Mouse (Mus musculus) urinary bladder, adult 18-20 months (tissue): Measurements from ENCODE around the gene Acsf2.

ENCODE experiments used
- DNase-seq, 2 experiments: peaks; one replicate each; pipeline ENCODE4 v3.0.0; 2022; ENCODE audit warnings: low spot score in 2 of 2, mixed read lengths in 2 of 2

Gene Acsf2

DNA sequence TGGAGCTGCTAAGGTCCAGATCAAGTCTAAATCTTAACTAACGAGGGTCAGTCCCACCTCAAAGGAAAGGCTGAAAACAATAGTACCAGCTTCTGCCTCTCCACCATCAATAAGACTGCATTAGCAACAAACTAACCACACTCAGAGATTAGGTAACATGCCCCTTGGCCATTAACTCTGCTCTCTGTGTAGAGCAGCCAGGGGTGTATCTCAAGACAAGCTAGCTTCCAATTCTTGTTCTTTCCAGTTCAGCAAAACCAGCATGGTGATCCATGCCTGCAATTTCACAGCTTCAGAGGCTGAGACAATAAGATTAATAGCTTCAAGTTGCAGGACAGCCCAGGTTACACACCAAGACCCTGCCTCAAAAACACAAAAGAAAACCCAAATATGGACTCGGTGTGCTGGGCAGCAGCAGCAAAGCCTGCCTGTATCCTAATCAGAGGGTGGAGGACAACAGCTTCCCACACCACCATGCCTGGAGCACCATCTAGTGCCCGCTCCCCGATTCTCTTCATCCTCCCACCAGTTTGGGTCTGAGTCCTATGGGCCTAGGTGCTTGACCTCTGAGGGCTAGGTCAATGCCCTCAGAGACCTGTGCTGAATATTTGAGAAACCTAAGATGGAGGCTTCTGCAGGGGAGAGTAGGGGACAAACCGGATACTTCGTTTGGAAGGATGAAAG lies 3.1 kb downstream of the Acsf2 start:
- DNase-seq, result no peak

DNA sequence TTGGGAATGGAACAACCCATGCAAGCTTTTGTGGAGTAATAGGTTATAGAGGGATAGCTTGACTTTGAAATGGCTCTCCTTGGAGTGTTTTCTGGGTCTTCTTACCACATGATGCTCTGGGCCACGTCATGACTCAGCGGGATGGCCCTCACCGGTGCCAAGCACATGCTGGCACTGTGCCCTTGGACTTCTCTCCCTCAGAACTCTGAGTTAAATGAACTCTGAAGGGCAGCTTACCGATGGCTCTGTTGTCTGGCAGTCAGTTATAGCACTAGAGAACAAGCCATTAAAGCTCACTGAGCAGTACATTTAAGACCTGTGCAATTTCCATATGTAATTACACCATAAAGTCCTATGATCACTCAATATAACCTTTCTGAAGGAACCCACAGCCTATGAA lies 4.4 kb downstream of the Acsf2 start:
- DNase-seq, result no peak

DNA sequence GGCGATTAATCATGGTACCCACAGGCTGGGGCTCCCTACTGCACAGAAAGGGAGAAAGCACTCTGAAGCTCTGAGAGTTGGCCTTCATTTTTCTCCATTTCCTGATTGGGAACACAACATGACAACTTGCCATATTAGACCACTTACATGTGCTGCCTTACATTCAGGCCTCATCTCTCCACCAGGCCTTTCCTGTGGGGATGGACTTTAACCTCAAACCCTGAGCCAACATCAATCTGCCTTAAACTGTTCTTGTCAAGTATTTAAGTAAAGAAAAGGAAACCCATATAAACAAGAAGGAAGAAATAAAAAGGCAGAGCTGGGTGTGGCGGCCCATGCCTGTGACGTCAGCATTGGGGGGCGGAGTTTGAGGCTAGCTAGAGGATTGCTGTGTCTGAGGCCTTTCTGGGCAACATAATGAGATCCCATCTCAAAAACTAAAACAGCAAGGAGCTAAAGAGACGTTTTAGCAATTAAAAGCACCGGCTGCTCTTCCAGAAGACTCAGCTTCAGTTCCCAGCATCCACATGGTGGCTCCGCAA lies 5.3 kb downstream of the Acsf2 start:
- no peak for DNase-seq

- no peak for DNase-seq
Observed at GRCm38 (mm10) chr11:94587511-94587910, 14.2 kb downstream of the Acsf2 start.

DNA sequence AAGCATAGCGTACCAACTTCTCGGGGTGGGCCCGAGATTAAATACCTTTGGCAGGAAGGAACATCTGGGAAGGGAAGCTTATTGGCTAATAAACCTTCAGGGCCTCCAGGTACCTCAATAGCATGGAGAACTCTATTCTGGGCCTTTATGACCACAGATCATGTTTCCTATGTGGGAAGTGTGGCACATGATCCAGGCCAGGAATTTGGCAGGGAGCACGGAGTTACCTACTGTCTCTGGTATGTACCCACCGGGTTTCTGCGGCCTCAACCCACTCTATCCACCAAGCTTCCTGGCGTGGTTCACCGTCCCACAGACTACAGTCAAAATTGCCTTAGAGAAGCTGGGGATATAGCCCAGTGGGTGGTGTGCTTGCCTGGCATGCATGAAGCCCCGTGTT lies 16.6 kb downstream of the Acsf2 start:
- no peak for DNase-seq

GRCm38 (mm10) chr11:94580111-94580740 lies 21.4 kb downstream of the Acsf2 start:
- no peak for DNase-seq

- no peak for DNase-seq
Observed at GRCm38 (mm10) chr11:94576361-94576760, 25.3 kb downstream of the Acsf2 start.

DNA sequence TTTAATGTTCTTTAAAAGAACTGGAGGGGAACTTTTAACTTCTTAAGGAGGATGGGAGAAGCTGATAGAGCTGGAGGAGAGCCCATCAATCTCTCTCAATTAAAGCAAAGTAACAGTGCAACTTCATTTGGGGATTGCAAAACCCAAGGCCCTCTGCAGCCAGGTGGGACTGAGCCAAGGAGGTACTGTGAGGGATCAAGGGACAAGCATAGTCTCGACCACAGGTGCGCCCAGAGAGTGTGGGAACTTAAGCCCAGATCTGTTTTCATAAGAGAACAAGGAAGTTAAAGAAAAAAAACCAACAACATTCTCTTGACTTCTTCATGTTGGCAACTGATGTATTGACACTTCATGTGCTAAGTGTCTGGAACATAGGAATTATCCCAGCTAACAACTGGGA lies 26.6 kb downstream of the Acsf2 start:
- DNase-seq, result no peak

DNA sequence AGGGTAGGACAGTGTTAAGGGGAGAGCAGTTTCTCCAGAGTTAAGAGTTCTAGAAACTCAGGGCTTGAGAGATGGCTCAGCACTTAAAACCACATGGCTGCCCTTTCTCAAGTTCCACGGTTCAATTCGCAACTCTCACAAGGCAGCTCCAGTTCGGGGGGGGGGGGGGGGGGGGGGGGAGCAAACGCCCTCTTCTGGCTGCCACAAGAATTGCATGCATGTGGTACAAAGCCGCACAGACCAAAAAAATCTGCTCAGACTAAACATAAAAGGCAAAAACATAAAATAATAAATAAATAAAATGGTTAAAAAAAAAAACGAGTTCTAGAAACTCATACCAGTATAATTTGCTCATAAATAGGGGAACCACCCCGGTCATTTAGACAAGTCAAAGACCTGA lies 27.1 kb downstream of the Acsf2 start:
- no peak for DNase-seq

DNA sequence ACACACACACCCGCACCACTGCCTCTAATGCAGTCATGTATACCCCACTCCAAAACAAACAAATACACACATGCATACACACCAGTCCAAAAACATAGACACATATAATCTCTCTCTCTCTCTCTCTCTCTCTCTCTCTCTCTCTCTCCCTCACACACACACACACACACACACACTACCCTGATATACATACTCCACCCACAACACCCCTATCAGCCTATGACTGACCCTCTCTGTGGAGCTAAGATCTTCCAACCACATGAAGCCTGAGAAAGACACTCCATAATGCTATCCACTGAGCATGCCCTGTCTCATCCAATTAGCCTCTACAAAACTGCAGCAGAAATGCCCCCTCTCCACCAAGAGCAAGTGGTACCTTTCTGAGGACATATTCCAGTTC lies 29.8 kb downstream of the Acsf2 start:
- DNase-seq, result no peak

DNA sequence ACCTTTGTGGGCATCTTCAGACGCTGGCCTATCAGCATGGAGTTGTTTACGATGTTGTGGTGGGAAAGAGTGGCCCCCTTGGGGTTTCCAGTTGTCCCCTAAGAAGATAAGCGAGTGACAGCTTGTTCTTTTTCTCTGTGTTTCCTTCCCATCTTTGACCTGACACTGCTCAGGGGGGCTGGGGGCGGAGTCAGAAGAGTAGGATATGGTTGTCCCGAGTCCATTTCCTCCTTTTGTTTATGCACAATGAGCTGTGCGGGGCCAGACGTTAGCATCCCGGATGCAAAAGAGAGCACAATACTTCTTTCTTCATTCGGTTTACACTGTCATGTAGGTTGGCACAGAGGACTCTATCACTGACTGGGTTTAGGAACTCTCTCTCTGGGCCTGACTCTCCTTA lies 31.1 kb downstream of the Acsf2 start:
- no peak for DNase-seq

GRCm38 (mm10) chr11:94567326-94567725 lies 34.3 kb downstream of the Acsf2 start:
- DNase-seq, result no peak

GRCm38 (mm10) chr11:94566534-94566933 lies 35.1 kb downstream of the Acsf2 start:
- no peak for DNase-seq

GRCm38 (mm10) chr11:94565151-94565479 lies 36.6 kb downstream of the Acsf2 start:
- DNase-seq, result peak; percentile 26 to 58

DNA sequence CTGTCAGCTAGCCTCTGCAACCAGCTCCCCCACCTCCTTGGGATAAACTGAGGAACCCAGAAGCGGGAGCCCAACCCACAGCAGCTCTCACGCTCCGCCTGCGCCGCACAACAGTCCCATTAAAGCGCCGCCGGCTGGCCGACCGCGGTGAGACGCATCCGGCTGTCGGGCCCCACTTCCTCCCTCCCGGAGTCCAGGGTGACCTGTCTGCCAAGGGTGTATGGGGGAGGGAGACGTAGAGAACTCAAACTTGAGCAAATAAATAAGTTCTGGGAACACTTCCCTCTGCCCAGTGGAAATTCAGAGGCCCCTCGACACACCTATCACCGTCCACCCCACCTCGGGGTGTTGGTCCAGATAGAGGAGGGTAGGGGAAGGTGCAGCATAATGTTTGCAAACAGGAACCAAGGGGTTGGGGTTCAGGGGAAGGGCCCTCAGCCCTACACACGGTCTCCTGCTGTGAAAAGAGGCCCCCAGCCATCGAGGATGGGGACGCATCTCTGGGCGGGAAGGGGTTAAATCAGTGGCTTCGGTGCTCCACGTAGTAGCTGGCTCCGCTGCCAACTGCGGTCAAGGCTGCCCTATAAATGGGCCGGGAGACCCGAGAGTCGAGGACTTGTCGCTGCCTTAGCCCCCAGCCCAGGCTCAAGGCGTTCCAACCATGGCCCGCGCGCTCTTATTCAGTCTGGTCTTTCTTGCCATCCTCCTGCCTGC lies 37.1 kb downstream of the Acsf2 start, which contains the start of gene Chad:
Chad (plus strand) TSS at position 611 of the 714 bp plus-strand sequence.
- no peak for DNase-seq

DNA sequence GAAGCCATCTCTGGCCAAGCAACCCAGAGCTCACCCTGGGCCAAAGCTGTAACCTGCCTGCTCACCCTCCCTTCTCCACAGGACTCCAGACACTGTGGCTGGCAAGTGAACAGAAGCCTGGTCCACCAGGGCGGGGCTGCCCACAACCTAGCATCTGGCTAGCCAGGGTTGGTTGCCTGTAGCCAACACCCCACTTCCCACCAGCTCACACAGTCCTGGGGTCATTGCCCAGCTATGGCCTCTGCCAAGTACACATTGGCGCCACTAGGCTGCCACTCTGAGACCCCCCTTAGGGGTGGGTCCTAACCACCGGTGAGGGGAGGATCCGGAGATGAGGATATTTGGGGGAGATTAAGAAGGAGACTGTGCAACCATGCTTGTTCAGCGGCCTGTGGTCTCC lies 37.9 kb downstream of the Acsf2 start:
- no peak for DNase-seq

DNA sequence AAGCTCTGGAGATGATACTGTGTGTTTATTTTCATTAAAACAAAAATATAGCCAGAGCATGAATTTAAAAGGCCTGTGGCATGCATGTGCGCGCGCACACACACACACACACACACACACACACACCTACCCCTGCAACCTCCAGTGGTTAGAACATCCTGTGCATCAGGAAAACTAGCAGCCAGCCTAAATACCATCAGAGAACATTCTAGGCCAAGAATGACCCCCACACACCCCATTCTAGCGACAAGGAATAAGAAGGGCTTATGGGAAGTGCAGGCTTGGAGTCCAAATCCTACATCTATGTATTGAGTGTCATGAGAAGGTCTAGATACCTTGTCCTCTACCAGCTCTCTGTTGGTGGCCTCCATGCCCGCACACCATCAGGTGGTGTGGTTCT lies 38.3 kb downstream of the Acsf2 start:
- no peak for DNase-seq

GRCm38 (mm10) chr11:94558226-94558625 lies 43.4 kb downstream of the Acsf2 start:
- DNase-seq, result no peak

DNA sequence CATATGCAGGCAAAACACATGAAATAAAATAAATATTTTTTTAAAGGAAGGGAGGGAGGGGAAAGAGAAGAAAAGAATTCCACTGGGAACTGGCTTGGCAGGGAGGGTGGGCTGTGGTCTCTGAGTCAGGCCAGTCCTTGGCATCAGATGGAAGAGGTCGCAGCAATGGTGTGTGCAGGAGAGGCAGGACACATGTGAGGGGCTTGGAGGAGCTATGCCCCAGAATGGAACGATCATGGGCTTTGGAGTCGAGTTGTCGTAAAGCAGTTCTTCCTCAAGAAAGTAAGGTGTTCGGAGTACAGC lies 51.3 kb downstream of the Acsf2 start:
- no peak for DNase-seq

GRCm38 (mm10) chr11:94549691-94550441 lies 51.8 kb downstream of the Acsf2 start:
- DNase-seq, result no peak

DNA sequence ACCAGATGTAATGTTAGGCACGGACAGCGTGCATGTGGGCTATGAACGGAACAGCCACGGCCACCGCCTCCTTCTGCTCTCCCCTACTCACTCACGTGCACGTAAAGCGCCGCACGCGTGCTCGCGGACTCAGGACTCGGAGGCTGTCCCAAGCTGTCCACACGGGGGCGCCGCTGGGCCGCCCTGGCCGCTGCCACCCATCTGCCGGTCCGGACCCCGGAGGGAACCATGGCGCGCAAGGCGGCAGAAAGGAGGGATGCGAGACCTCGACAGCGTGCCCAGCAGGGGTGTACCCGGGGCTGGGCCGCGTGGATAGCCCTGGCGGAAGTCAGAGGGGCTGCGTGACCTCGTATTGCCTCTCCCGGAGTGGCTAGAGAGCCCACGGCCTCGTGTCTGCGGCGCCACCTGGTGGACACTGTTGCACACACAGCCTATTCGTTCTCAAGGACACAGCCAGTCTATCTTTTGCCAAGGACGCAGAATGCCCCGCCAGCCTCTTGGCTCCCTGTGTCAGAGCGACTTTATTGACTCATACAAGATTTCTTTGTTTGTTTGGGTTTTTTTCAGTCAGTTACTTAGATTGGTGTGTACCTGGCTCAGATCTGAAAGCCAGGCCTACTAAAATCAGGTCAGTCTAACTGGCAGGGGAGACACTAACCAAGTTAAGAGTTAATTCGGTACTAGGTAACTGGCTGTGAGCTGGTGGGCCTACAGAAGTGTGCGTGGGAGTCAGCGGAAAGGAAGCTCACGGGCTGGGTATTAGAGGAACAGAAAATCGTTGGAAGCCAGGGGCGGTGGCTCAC lies 52.6 kb downstream of the Acsf2 start, which contains the start of gene Rsad1:
Rsad1 (minus strand) TSS at position 368 of the 803 bp plus-strand sequence.
- peak; percentile 87 to 95 for DNase-seq
